Mouse (Mus musculus): ENCODE measurements around the gene Ppp5c. TPM values are rescaled to one million over a fixed set of nuclear protein-coding genes. Genes with fewer than 3 reads are reported as not detected.

The Ppp5c gene
- polyA plus RNA-seq, 1 experiment: 80.7 TPM

DNA sequence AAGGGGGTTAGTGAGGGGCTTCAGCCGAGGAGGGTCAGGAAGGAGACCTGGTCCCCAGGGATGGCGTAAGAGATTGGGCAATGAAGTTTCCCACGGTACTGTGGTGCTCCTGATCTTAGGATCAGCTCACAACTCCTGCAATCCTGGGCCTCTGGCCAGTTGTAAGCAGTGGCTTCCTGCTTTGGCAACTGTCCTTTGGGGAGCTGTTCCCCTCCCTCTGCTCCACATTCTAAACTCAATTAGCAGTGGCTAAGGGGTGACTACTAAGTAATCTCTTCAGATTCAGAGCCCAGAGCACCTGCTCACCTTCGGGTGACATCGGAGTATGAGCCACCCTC is 17.7 kb downstream of the Ppp5c start:
- TF ChIP-seq CTCF (IDR thresholded peaks at IDR 0.05; ENCODE audit: control insufficient read depth, insufficient read depth, insufficient replicate concordance, low read depth, low read length): no peak
- TF ChIP-seq POLR2A (IDR thresholded peaks at IDR 0.05; ENCODE audit: control insufficient read depth, low read depth, low read length): no peak
- Histone ChIP-seq H3K36me3 (ENCODE audit: control insufficient read depth, insufficient read depth, low read length) (peaks cover 4% of the 10 kb centered on the region), H3K4me1 (ENCODE audit: control insufficient read depth, insufficient read depth, low read length) (no peaks in the 10 kb centered on the region), H3K4me3 (ENCODE audit: control insufficient read depth, low read depth, low read length) (no peak overlapping the region), H3K27ac (ENCODE audit: control insufficient read depth, insufficient read depth, low read depth, low read length) (no peak overlapping the region), H3K27me3 (ENCODE audit: control insufficient read depth, insufficient read depth, low read length) (no peaks in the 10 kb centered on the region)

DNA sequence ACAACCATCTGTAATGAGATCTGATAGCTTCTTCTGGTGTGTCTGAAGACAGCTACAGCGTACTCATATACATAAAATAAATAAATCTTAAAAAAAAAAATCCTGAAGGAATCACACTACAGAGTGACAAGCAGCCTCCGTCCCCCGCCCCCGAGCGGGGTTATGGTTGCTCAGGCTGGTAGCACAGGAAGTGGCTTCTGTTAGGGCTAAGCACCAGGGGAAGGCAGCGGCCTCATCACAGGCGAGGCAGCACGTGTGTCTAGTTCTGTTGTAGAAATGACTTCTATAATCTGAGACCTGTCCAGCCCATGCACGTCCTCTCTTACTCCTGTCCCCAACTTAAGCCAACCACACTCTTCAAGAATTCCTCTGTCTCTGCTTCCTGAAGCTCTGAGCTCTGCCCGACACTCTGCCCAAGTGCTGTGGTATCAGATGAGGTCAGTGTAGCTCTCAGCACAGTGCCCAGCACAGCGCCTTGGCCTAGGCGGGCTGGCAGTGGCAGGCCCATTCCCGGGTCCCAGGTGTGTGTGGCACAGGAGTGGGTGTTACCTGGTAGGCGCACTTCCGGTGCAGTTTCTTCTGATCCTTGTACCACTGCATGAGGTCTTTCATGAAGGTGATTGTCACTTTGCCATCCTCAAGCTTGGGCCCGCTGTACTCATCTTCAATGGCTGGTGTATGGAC is 18.3 kb downstream of the Ppp5c start:
- Histone ChIP-seq H3K36me3 (ENCODE audit: control insufficient read depth, insufficient read depth, low read length) (peaks cover 4% of the 10 kb centered on the region), H3K27ac (ENCODE audit: control insufficient read depth, insufficient read depth, low read depth, low read length) (no peak overlapping the region), H3K4me3 (ENCODE audit: control insufficient read depth, low read depth, low read length) (no peak overlapping the region), H3K4me1 (ENCODE audit: control insufficient read depth, insufficient read depth, low read length) (no peaks in the 10 kb centered on the region), H3K27me3 (ENCODE audit: control insufficient read depth, insufficient read depth, low read length) (no peaks in the 10 kb centered on the region)
- TF ChIP-seq CTCF (IDR thresholded peaks at IDR 0.05; ENCODE audit: control insufficient read depth, insufficient read depth, insufficient replicate concordance, low read depth, low read length) (no peak), POLR2A (IDR thresholded peaks at IDR 0.05; ENCODE audit: control insufficient read depth, low read depth, low read length) (no peak)

DNA sequence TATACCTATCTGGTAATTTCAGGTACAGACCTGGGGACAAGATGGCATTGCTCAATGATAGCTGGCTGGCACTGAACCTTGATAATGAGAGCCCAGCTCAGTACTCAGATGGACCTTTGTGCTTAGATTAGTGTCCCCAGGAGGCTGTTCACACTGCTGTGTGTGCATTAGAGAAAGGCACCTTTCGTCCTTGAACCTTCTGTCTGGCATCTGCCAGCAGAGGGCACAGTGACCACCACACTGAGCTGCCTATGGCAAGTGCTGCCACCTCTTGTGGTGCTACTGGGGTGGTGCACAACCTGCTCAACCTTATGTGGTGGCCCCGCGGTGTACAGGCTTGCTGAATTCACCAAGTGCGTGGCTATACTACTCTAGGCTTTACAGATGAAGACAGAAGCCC is 20.4 kb downstream of the Ppp5c start:
- Histone ChIP-seq H3K27me3 (ENCODE audit: control insufficient read depth, insufficient read depth, low read length) (no peaks in the 10 kb centered on the region), H3K4me3 (ENCODE audit: control insufficient read depth, low read depth, low read length) (no peak overlapping the region), H3K36me3 (ENCODE audit: control insufficient read depth, insufficient read depth, low read length) (peaks cover 5% of the 10 kb centered on the region)

DNA sequence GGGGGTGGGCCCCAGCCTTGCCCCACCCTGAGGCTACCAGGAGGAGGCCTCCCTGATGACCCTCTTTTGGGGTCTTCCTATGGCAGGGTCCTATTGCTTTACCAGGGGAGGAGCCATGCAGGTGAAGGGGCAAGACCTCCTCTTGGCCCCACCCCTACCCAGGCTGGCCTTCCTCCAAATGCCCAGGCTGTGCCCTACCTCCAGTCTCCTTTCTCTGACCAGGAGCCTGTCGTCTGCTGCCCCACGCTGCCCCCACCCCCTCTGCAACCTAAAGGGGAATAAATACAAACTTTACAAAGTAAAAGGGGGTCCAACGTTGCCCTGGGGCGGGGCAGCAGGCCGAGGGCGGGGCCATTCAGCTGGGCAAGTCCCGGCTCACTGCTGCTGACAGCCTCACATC is 23.0 kb downstream of the Ppp5c start:
- H3K4me1 ChIP-seq (ENCODE audit: control insufficient read depth, insufficient read depth, low read length): no peaks in the 10 kb centered on the region
- H3K4me3 ChIP-seq (ENCODE audit: control insufficient read depth, low read depth, low read length): no peak overlapping the region
- peaks cover 5% of the 10 kb centered on the region for H3K36me3 ChIP-seq (ENCODE audit: control insufficient read depth, insufficient read depth, low read length)
- H3K27ac ChIP-seq (ENCODE audit: control insufficient read depth, insufficient read depth, low read depth, low read length): no peak overlapping the region
- no peaks in the 10 kb centered on the region for H3K27me3 ChIP-seq (ENCODE audit: control insufficient read depth, insufficient read depth, low read length)
- TF ChIP-seq CTCF (IDR thresholded peaks at IDR 0.05; ENCODE audit: control insufficient read depth, insufficient read depth, insufficient replicate concordance, low read depth, low read length) (no peak), POLR2A (IDR thresholded peaks at IDR 0.05; ENCODE audit: control insufficient read depth, low read depth, low read length) (no peak)

More for the DNA sequence above, 20.4 kb downstream of the Ppp5c start:
- peak; percentile 55; the same call in 1 of the 2 replicates for TF ChIP-seq CTCF (IDR thresholded peaks at IDR 0.05; ENCODE audit: control insufficient read depth, insufficient read depth, insufficient replicate concordance, low read depth, low read length)
- no peak for TF ChIP-seq POLR2A (IDR thresholded peaks at IDR 0.05; ENCODE audit: control insufficient read depth, low read depth, low read length)
- Histone ChIP-seq H3K4me1 (ENCODE audit: control insufficient read depth, insufficient read depth, low read length) (no peaks in the 10 kb centered on the region), H3K27ac (ENCODE audit: control insufficient read depth, insufficient read depth, low read depth, low read length) (no peak overlapping the region)

DNA sequence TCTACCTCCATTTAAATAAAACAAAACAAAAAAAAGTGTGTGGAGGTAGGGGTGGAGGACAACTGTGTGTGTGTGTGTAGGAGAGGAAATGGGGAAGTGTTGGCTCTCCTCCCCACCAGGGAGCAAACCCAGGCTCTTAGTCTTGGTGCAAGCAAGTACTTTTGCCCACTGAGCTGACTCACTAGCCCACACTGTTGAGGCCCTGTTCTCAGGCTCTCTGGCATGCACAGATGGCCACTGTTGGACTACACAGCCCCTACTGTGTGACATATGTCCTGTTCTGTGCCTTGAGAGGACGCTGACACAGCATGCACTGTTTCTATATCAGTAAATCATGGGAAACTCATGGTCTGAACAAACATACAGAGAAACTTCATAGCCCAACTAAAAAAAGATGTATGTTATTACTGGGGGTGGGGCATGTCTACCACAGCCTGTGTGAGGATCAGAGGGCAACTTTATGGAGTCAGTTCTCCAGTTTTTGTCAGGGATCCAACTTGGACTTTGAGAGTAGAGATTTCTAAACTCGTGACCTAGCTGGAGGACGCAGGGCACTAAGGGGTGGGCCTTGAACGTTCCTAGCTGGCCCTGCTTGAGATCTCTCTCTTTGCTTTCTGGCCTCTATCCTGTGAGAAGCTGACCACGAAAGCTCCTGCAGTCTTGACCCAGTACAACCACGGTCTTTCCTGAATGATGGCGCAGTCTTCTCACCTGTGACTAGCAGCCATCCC is 24.3 kb downstream of the Ppp5c start:
- Histone ChIP-seq H3K36me3 (ENCODE audit: control insufficient read depth, insufficient read depth, low read length) (peaks cover 4% of the 10 kb centered on the region), H3K27ac (ENCODE audit: control insufficient read depth, insufficient read depth, low read depth, low read length) (no peak overlapping the region), H3K27me3 (ENCODE audit: control insufficient read depth, insufficient read depth, low read length) (no peaks in the 10 kb centered on the region), H3K4me1 (ENCODE audit: control insufficient read depth, insufficient read depth, low read length) (no peaks in the 10 kb centered on the region; the same call in 1 of the 2 replicates), H3K4me3 (ENCODE audit: control insufficient read depth, low read depth, low read length) (no peak overlapping the region)
- no peak for TF ChIP-seq POLR2A (IDR thresholded peaks at IDR 0.05; ENCODE audit: control insufficient read depth, low read depth, low read length)
- TF ChIP-seq CTCF (IDR thresholded peaks at IDR 0.05; ENCODE audit: control insufficient read depth, insufficient read depth, insufficient replicate concordance, low read depth, low read length): no peak

DNA sequence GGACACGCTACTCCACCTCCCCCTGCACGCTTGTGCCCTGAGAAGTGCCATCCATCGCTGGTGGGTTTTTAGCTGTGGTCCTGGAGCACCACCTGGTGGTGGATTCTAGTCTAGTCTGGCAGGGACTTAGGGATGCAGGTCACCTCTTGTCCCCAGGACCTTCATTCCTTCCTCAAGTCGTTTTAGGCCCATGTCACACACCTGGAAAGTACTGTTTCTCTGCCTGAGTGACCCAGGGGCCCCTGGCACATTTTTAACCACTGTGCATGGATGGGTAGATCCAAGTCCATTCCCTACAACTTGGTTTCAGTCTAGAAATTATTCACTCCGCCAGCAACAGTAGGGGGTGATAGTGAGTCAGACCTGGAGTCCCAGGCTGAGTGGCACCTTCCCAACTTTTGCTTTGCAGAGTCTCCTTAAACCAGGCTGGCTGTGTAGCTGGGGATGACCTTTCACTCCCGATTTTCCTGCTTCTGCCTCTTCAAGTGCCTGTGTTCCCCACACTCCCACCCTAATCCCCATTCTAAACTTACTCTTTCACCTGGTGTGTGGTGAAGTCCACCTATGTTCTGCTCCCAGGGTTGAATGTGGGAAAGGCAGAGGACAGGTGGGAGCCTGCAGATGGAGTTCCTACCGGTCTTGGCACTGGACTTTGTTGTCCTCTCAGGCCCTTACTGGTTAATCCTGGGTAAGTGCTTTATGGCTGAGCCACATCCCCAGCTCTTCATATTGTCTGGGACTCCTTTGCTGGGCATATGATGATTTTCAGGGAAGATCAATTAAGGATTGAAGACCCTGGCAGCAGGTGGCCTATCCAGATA is 25.1 kb downstream of the Ppp5c start:
- no peak overlapping the region for H3K4me3 ChIP-seq (ENCODE audit: control insufficient read depth, low read depth, low read length)
- peak; percentile 69; the same call in 1 of the 2 replicates for TF ChIP-seq CTCF (IDR thresholded peaks at IDR 0.05; ENCODE audit: control insufficient read depth, insufficient read depth, insufficient replicate concordance, low read depth, low read length)
- TF ChIP-seq POLR2A (IDR thresholded peaks at IDR 0.05; ENCODE audit: control insufficient read depth, low read depth, low read length): no peak
- peaks cover 3% of the 10 kb centered on the region; the same call in 1 of the 2 replicates for H3K36me3 ChIP-seq (ENCODE audit: control insufficient read depth, insufficient read depth, low read length)
- H3K27ac ChIP-seq (ENCODE audit: control insufficient read depth, insufficient read depth, low read depth, low read length): no peak overlapping the region
- H3K27me3 ChIP-seq (ENCODE audit: control insufficient read depth, insufficient read depth, low read length): no peaks in the 10 kb centered on the region
- H3K4me1 ChIP-seq (ENCODE audit: control insufficient read depth, insufficient read depth, low read length): no peaks in the 10 kb centered on the region; the same call in 1 of the 2 replicates

DNA sequence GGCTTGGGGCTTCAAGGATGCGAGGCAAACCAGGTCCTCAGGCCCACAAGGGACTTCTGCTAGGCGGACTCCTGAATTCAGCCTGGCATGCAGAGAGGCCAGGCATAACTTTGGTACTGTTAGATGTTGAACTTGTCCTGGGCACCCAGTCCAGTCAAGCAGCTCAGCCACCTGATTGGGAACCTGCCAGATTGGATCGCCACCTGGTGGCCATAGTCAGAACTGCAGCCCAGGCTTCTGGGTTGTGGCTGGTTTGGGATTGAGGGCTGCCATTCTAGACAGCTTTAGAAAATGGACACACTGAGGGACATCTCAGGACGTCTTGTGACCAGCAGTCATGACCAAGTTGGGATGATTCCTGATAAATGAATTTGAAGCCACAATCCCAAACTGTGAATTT is 28.1 kb downstream of the Ppp5c start:
- peak overlapping the region; percentile 39; the same call in 1 of the 2 replicates for H3K27ac ChIP-seq (ENCODE audit: control insufficient read depth, insufficient read depth, low read depth, low read length)
- peaks cover 1% of the 10 kb centered on the region; the same call in 1 of the 2 replicates for H3K36me3 ChIP-seq (ENCODE audit: control insufficient read depth, insufficient read depth, low read length)
- H3K4me3 ChIP-seq (ENCODE audit: control insufficient read depth, low read depth, low read length): no peak overlapping the region
- peak; percentile 95 for TF ChIP-seq CTCF (IDR thresholded peaks at IDR 0.05; ENCODE audit: control insufficient read depth, insufficient read depth, insufficient replicate concordance, low read depth, low read length)
- TF ChIP-seq POLR2A (IDR thresholded peaks at IDR 0.05; ENCODE audit: control insufficient read depth, low read depth, low read length): no peak
- no peaks in the 10 kb centered on the region for H3K27me3 ChIP-seq (ENCODE audit: control insufficient read depth, insufficient read depth, low read length)
- no peaks in the 10 kb centered on the region; the same call in 1 of the 2 replicates for H3K4me1 ChIP-seq (ENCODE audit: control insufficient read depth, insufficient read depth, low read length)

Measured in testis, adult 2 months (tissue).